Mouse (Mus musculus) ES-E14 (cell line): Measurements from ENCODE around the gene Gm10271.

Source experiments
- CHD2 ChIP-seq: IDR thresholded peaks from 2 replicates; pipeline ENCODE4 v1.6.1; 2014; ENCODE audit warnings: mild to moderate bottlenecking, low read depth, low read length, inconsistent platforms
- HCFC1 ChIP-seq: IDR thresholded peaks from 2 replicates; pipeline ENCODE4 v1.6.1; 2012; ENCODE audit warnings: low read length, inconsistent platforms, borderline replicate concordance; ENCODE audit not compliant: insufficient read depth
- MAFK ChIP-seq: IDR thresholded peaks from 2 replicates; pipeline ENCODE4 v1.6.1; 2014; ENCODE audit warnings: mild to moderate bottlenecking, low read depth, low read length, inconsistent platforms; ENCODE audit not compliant: insufficient read depth
- ZC3H11A ChIP-seq: IDR thresholded peaks from 2 replicates; pipeline ENCODE4 v1.6.1; 2012; ENCODE audit warnings: low read depth, mild to moderate bottlenecking, inconsistent platforms, low read length, borderline replicate concordance
- ZNF384 ChIP-seq: IDR thresholded peaks from 2 replicates; pipeline ENCODE4 v1.6.1; 2012; ENCODE audit warnings: low read depth, low read length, inconsistent platforms

DNA sequence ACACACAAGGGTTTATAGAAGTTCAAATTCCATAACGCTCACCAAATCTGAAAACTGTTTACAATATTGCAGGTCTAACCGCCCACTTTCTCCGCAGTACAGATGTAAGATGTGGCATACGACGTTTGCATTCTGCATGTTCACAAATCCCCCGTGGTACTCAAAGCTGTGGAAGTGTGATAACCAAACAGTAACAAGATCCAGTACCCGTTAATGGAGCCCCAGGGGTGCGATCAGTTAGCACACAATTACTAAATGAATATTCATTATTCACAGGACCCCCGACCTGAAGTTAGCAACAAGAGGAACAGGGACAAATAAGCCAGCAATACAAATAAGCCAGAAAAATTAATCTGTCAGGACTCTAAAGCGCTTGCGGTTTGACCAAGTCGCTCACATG lies 12.4 kb upstream of the Gm10271 start:
- no peak for TF ChIP-seq ZC3H11A
- no peak for TF ChIP-seq CHD2
- no peak for TF ChIP-seq ZNF384
- TF ChIP-seq MAFK: no peak
- no peak for TF ChIP-seq HCFC1
